Mouse (Mus musculus): Measurements from ENCODE around the gene Pim2.
"Not testable (repeated sequence)": the region's sequence is repeated elsewhere in the genome, so short reads cannot be mapped to it uniquely, and the experiment has no call there.

DNA sequence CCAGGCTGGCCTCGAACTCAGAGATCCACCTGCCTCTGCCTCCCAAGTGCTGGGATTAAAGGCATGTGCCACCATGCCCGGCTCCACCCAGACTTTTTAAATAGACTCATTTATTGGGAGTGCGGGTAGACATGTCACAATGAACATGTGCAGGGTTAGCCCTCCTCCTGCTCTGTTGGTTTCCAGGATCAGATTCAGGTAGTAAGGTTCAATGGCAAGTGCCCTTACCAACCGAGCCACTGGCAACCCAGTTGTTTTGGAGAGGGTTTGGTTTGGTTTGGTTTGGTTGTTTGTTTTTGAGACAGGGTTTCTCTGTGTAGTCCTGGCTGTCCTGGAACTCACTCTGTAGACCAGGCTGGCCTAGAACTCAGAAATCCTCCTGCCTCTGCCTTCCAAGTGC, 31.2 kb downstream of the Pim2 start, which contains the start of gene Gm10490:
- TF ChIP-seq POLR2A (IDR thresholded peaks at IDR 0.05; ENCODE audit: insufficient read length, low read depth); USF1 (IDR thresholded peaks at IDR 0.05; ENCODE audit: low read depth); MYOG (IDR thresholded peaks at IDR 0.05; ENCODE audit: control insufficient read depth in 1 of 3, insufficient read depth in 1 of 3, insufficient read length in 2 of 3, low read depth in 2 of 3); CEBPB (IDR thresholded peaks at IDR 0.05; ENCODE audit: insufficient read depth, poor library complexity, severe bottlenecking); E2F4 (IDR thresholded peaks at IDR 0.05; ENCODE audit: insufficient read depth): not testable (repeated sequence)

Data from myocyte (in vitro differentiated cells).